Mouse (Mus musculus): ENCODE measurements around the gene Chil4.
"Not testable (repeated sequence)": the region's sequence is repeated elsewhere in the genome, so short reads cannot be mapped to it uniquely, and the experiment has no call there.

- not testable (repeated sequence) for TF ChIP-seq POLR2A (IDR thresholded peaks at IDR 0.05; ENCODE audit: low read depth, low read length); CTCF (conservative IDR thresholded peaks at IDR 0.05; ENCODE audit: insufficient read depth, insufficient read length, low read depth, low read length)
These were observed 20.9 kb upstream of the Chil4 start for GRCm38 (mm10) chr3:106240210-106240609.

Measured in kidney, adult 2 months (tissue).